9 mouse cellular contexts compared by ENCODE assay signal in the genomic region with DNA sequence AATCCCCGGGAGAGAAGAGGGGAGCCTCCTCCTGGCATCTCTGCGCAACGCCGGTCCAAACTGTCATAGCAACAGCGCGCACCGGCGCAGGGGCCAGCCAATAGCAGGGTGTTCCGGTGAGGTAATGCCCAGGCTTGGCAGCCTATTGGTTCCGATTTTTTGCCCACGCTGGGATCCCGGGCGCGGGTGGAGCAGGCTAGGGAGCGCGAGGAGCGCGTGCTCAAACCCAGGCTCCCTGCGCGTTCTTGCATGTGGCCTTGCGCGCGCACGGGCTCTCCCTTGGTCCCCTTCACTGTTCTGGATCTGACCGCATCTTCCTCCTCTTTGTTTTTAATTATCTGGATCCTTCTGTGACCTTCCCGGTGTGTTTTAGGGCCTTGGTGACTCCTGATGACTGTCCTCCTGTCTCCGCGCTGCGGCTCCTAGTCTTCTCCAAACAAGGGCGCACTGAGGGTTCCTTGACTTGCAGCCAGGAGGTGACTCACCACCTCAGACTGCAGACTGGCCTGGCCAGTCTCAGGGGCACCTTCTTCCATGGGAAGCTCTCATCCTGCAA. TPM values are rescaled to one million over a fixed set of nuclear protein-coding genes. Genes with fewer than 3 reads are reported as not detected.
DNase-seq lines count a peak whose midpoint lies in the region; ATAC-seq and TF ChIP-seq lines count a peak whose summit lies in the region.
"Had no signal": no experiment of that assay in that cellular context is flagged by ENCODE, and none has a peak within 500 bp of the region (broad histone marks: within the 10 kb centered on the region; RNA-seq: fewer than 3 reads in every experiment).

No protein-coding gene starts in this region.

- peaks cover 88% of the 10 kb centered on the region for H3K27me3 ChIP-seq in forebrain, embryonic 10.5 days (ENCODE audit: poor library complexity, severe bottlenecking)
- 0 out of 2 replicates have a peak, but pooled peaks cover 9% of the 10 kb centered on the region for H3K27me3 ChIP-seq in heart, postnatal 0 days (ENCODE audit: control insufficient read depth, insufficient read depth, low read length)
- H3K27me3 ChIP-seq in liver, embryonic 12.5 days (replicated peaks): peaks cover 54% of the 10 kb centered on the region

- WGBS in forebrain, embryonic 10.5 days: 2% methylated on average over 30 of the region's 30 CpGs
- under 1% methylated on average over 30 of the region's 30 CpGs for WGBS in heart, postnatal 0 days
- 7% methylated on average over 30 of the region's 30 CpGs for WGBS in liver, embryonic 12.5 days (ENCODE audit: insufficient replicate concordance)

- no peaks in the 10 kb centered on the region for H3K36me3 ChIP-seq in forebrain, embryonic 10.5 days (replicated peaks)
- no peaks in the 10 kb centered on the region for H3K36me3 ChIP-seq in heart, postnatal 0 days (replicated peaks; ENCODE audit: control insufficient read depth, insufficient read depth, low read length)
- H3K36me3 ChIP-seq in liver, embryonic 12.5 days: no peaks in the 10 kb centered on the region

- H3K27ac ChIP-seq in forebrain, embryonic 10.5 days: peak overlapping the region; percentile 25; the same call in 1 of the 2 replicates
- H3K27ac ChIP-seq in heart, postnatal 0 days (ENCODE audit: low read depth): peak overlapping the region; percentile 59
- no peak overlapping the region for H3K27ac ChIP-seq in liver, embryonic 12.5 days
- H3K27ac ChIP-seq: macrophage had no signal

- peak; percentile 82 for ATAC-seq in heart, postnatal 0 days (ENCODE audit: insufficient read depth, low read depth)
- ATAC-seq in liver, embryonic 12.5 days: no peak

- peak overlapping the region; percentile 40 for H3K4me3 ChIP-seq in forebrain, embryonic 10.5 days
- peak overlapping the region; percentile 29 for H3K4me3 ChIP-seq in heart, postnatal 0 days (ENCODE audit: low read depth, low read length)
- 0 out of 2 replicates have a peak overlapping the region, but pooled peaks have one; percentile 6 for H3K4me3 ChIP-seq in liver, embryonic 12.5 days

- peak overlapping the region; percentile 56 for H3K4me2 ChIP-seq in heart, postnatal 0 days (ENCODE audit: low read depth, low read length)
- H3K4me2 ChIP-seq in liver, embryonic 12.5 days: peak overlapping the region; percentile 6; the same call in 1 of the 2 replicates

- no peaks in the 10 kb centered on the region for H3K9me3 ChIP-seq in forebrain, embryonic 10.5 days
- H3K9me3 ChIP-seq in heart, postnatal 0 days (replicated peaks; ENCODE audit: control insufficient read depth, low read length): no peaks in the 10 kb centered on the region
- H3K9me3 ChIP-seq in liver, embryonic 12.5 days (replicated peaks): no peaks in the 10 kb centered on the region

- peak; percentile 13 for DNase-seq in thymus, postnatal 14 days
- DNase-seq in thymus, adult 18-20 months: no peak
- peak; percentile 60 for DNase-seq in forebrain, embryonic 10.5 days (ENCODE audit: extremely low spot score, low spot score)
- peak; percentile 59 for DNase-seq in heart, postnatal 0 days (ENCODE audit: low spot score)
- DNase-seq in kidney, postnatal 36 days: peak; percentile 41 to 65
- DNase-seq in retina, embryonic 14.5 days (ENCODE audit: low spot score): peak; percentile 80
- no peak for DNase-seq in spleen, postnatal 10 days (ENCODE audit: low spot score in 2 of 2)

- 0 out of 2 replicates have a peak, but pooled peaks have one; percentile 4 for TF ChIP-seq CTCF in heart, postnatal 0 days (IDR thresholded peaks at IDR 0.05; ENCODE audit: low read depth)

- peak overlapping the region; percentile 35; the same call in 1 of the 2 replicates for H3K9ac ChIP-seq in heart, postnatal 0 days (replicated peaks; ENCODE audit: low read depth, low read length)
- H3K9ac ChIP-seq in liver, embryonic 12.5 days: no peak overlapping the region

- no peak for TF ChIP-seq EP300 in heart, postnatal 0 days (IDR thresholded peaks at IDR 0.05; ENCODE audit: low read depth)

- peaks cover 34% of the 10 kb centered on the region for H3K4me1 ChIP-seq in forebrain, embryonic 10.5 days
- peaks cover 16% of the 10 kb centered on the region for H3K4me1 ChIP-seq in heart, postnatal 0 days (ENCODE audit: control insufficient read depth, insufficient read depth)
- H3K4me1 ChIP-seq in liver, embryonic 12.5 days: no peaks in the 10 kb centered on the region; the same call in 1 of the 2 replicates

RNA-seq across cellular contexts. Expression of a gene that starts 51.2 kb away (rescaled TPM):
- polyA plus RNA-seq in forebrain, embryonic 10.5 days (2016; fragmentation: Nextera tagmentation; extraction: Ambion mirVana): 16.7 and 17.1 TPM in 2 replicates
- total RNA-seq in heart, postnatal 0 days (2014; rRNA removed; ENCODE audit: low replicate concordance): 15.9 and 21.6 TPM in 2 replicates
- polyA plus RNA-seq in heart, postnatal 0 days (2015; fragmentation: Nextera tagmentation; extraction: Ambion mirVana): 14.7 and 15.6 TPM in 2 replicates
- 61.1 and 64.3 TPM in 2 replicates for polyA plus RNA-seq in liver, embryonic 12.5 days (2016; fragmentation: Nextera tagmentation; extraction: Ambion mirVana)

Comparison
In these comparisons a context has a peak if more than half of its experiments do, and no peak if none do; other contexts are left out.
1. DNase-seq: peak in thymus, postnatal 14 days (single experiment), forebrain, embryonic 10.5 days (single experiment), heart, postnatal 0 days (single experiment), kidney, postnatal 36 days (2 of 2) and retina, embryonic 14.5 days (single experiment); none in thymus, adult 18-20 months (0 of 2) and spleen, postnatal 10 days (0 of 2).
2. Peak in every context shown above with its lines, with median percentiles within 50 percentile points of each other: H3K4me3 ChIP-seq.